Mouse (Mus musculus): ENCODE results near the gene Snx13. TPM values are rescaled to one million over a fixed set of nuclear protein-coding genes. Genes with fewer than 3 reads are reported as not detected.

Gene Snx13
- total RNA-seq, 2 experiments from 2014 or later: 61.1 to 67.2 TPM

DNA sequence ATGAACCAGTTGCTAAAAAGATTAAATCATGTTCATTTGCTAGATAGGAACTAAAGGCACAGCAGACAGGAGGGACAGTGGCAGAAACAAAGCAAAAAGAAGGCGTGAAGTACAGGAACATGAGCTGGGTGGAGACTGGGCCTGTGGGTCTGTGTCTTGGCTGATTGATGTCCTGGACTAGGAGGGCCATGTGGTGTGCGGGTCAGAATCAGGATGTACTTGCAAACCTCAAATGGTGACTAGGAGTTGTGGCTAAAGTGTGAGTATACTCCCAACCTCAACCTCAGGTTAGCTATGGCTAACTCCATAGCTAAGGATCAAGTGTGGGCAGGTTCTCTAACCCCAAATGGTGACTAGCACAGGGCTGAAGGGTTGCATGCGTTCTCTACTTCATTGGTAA is 107.2 kb downstream of the Snx13 start:
- Histone ChIP-seq H3K4me3 (no peak overlapping the region), H3K27ac (no peak overlapping the region)
- no peak for TF ChIP-seq CTCF (IDR thresholded peaks at IDR 0.05)
- DNase-seq (ENCODE audit: extremely low spot score in 1 of 2, low spot score in 2 of 2): no peak
- intact Hi-C loops (cut with DNase I): no loop called here

DNA sequence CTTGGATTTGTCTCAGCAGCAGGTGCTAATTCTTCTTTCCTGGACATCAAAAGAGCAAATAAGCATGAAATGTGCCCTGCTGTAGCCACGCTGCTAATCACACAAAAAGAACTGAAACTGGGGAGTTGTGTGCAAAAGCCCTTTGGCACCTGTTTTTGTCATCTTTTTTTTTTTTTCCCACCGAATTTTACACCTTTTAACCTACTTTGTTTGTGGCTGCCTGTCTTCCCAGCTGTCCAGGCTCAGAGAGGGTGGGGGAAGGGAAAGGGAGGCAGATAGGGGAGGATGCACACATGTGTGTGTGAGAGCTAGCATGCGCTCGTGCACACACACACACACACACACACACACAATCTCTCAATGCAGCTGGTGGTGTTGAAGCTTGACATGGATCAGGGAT is 110.3 kb downstream of the Snx13 start:
- Histone ChIP-seq H3K27ac (no peak overlapping the region), H3K4me3 (no peak overlapping the region)
- no peak for TF ChIP-seq CTCF (IDR thresholded peaks at IDR 0.05)
- intact Hi-C loops (cut with DNase I): no loop called here
- no peak for DNase-seq (ENCODE audit: extremely low spot score in 1 of 2, low spot score in 2 of 2)

DNA sequence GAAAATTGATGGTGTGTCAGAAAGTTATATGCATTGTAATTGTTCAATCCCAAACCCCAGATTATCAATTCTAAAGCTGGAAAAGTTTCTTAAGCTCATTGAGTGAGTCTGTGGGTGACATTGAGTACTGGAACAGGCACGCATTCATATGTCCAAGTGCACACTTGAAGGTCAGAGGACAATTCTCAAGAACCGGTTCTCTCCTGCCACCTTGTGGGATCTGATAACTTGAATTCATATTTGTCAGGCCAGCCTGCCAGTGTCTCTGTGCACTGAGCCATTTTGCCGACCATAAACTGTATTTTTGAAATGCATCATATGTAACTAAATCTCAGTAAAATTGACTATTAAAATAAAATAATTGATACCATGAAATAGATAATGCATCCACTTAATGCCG is 114.7 kb downstream of the Snx13 start:
- intact Hi-C loops (cut with DNase I): no loop called here
- peak; percentile 2 for TF ChIP-seq CTCF (IDR thresholded peaks at IDR 0.05)
- DNase-seq (ENCODE audit: extremely low spot score in 1 of 2, low spot score in 2 of 2): no peak

GRCm38 (mm10) chr12:35170275-35170674 is 123.3 kb downstream of the Snx13 start:
- DNase-seq (ENCODE audit: extremely low spot score in 1 of 2, low spot score in 2 of 2): no peak
- intact Hi-C loops (cut with DNase I): no loop called here
- no peak for TF ChIP-seq CTCF (IDR thresholded peaks at IDR 0.05)
- H3K4me3 ChIP-seq: no peak overlapping the region
- H3K27ac ChIP-seq: no peak overlapping the region

More for the DNA sequence above, 114.7 kb downstream of the Snx13 start:
- Histone ChIP-seq H3K4me3 (no peak overlapping the region), H3K27ac (no peak overlapping the region)

- intact Hi-C loops (cut with DNase I): no loop called here
- Histone ChIP-seq H3K27ac (no peak overlapping the region), H3K4me3 (no peak overlapping the region)
- no peak for DNase-seq (ENCODE audit: extremely low spot score in 1 of 2, low spot score in 2 of 2)
- no peak for TF ChIP-seq CTCF (IDR thresholded peaks at IDR 0.05)
Observed at GRCm38 (mm10) chr12:35175938-35176337, 129.0 kb downstream of the Snx13 start.

DNA sequence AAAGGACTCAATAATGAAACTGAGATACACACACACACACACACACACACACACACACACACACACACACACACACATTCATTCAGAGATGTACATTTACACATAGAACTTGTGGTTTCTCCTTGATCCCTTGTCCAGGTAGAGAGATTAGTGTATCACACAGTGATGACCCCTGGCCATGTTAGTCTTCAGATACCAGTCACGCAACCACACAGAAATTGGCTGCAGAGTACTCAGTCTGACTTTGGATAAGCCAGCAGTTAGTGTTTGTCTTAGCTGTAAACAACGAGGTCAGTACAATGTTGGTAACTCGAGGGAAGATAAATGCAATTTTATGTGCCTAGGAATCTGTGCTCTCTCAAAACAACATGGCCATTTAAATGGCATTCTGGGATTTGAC is 129.6 kb downstream of the Snx13 start:
- intact Hi-C loops (cut with DNase I): no loop called here
- H3K4me3 ChIP-seq: no peak overlapping the region
- no peak overlapping the region for H3K27ac ChIP-seq
- TF ChIP-seq CTCF (IDR thresholded peaks at IDR 0.05): no peak
- no peak for DNase-seq (ENCODE audit: extremely low spot score in 1 of 2, low spot score in 2 of 2)

DNA sequence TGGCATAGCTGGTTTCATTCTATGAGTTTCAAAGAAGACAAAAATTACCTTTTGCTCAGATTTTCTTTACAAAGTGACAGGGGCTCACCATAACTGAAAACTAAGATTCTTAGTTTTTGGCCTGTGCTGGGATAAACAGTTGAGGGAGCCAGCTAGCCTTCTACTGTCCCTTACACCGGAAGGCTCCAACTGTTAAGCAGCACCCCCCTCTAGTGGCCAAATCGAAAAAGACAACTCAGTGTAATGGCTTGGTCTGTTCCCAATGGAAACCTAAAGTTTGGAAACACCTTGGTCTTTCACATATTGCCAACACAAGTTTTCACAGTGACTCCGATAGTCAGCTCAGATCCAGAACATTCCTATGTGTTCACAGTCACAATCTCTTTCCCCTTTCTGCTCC is 135.7 kb downstream of the Snx13 start:
- intact Hi-C loops (cut with DNase I): loop anchor here (2.0 to 10.0 kb wide), 5 partner anchors 165 to 1700 kb away; partner anchors contain the start of gene Hdac9

DNA sequence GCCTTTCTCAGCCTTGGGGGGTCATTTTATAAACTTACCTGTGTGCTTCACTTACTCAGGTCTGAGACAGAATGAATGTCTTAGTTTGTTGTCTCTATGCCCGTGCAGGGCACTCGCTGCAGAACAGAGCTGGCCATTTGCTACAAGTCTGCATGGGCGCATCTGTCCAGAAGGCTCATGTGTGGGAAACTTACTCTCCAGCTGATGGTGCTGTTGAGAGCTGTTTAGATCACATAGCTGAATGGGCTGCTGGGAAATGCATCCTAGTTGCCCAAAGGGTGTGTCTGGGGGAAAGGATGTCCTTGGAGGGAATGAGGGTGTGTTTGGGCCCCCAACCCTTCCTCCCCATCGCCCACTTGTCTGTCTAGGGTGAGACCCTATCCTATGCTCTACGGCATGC is 137.3 kb downstream of the Snx13 start:
- intact Hi-C loops (cut with DNase I): loop anchor here (5.0 to 10.0 kb wide), 4 partner anchors 167 to 1702 kb away; partner anchors contain the start of gene Hdac9
- TF ChIP-seq CTCF (IDR thresholded peaks at IDR 0.05): no peak; the same call in 1 of the 2 replicates
- Histone ChIP-seq H3K4me3 (no peak overlapping the region), H3K27ac (no peak overlapping the region)
- DNase-seq (ENCODE audit: extremely low spot score in 1 of 2, low spot score in 2 of 2): no peak

More for the DNA sequence above, 135.7 kb downstream of the Snx13 start:
- TF ChIP-seq CTCF (IDR thresholded peaks at IDR 0.05): peak; percentile 88
- DNase-seq (ENCODE audit: extremely low spot score in 1 of 2, low spot score in 2 of 2): peak; percentile 84 to 89
- Histone ChIP-seq H3K27ac (no peak overlapping the region), H3K4me3 (no peak overlapping the region)

GRCm38 (mm10) chr12:35191698-35192425 is 144.9 kb downstream of the Snx13 start:
- DNase-seq (ENCODE audit: extremely low spot score in 1 of 2, low spot score in 2 of 2): peak; percentile 70 to 82
- Histone ChIP-seq H3K27ac (no peak overlapping the region), H3K4me3 (no peak overlapping the region)
- peak; percentile 76 for TF ChIP-seq CTCF (IDR thresholded peaks at IDR 0.05)
- intact Hi-C loops (cut with DNase I): loop anchor here (5.0 kb wide), 1 partner anchor 1805 kb away; no protein-coding TSS in a partner anchor

DNA sequence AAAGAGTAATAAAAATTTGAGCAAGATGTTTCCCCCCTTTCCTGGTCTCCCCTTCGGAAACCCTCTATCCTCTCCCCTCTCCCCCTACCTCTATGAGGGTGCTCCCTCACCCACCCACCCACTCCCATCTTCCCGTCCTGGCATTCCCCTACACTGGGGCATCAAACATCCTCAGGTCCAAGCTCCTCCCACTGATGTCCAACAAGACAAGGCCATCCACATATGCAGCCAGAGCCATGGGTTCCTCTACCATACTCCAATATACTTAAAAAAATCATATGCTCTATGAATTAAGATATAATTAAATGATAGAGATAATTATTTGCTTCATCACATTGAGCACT is 145.4 kb downstream of the Snx13 start:
- TF ChIP-seq CTCF (IDR thresholded peaks at IDR 0.05): no peak
- intact Hi-C loops (cut with DNase I): loop anchor here (5.0 kb wide), 1 partner anchor 1805 kb away; no protein-coding TSS in a partner anchor
- Histone ChIP-seq H3K27ac (no peak overlapping the region), H3K4me3 (no peak overlapping the region)
- no peak for DNase-seq (ENCODE audit: extremely low spot score in 1 of 2, low spot score in 2 of 2)

Small RNA genes lying within 50 kb of the gene (microRNA-seq; reads per million reads assigned to microRNA genes)
- gene Mir680-3: 0 reads per million in 2 experiments

Other genes starting within 250 kb of the Snx13 start
- gene Hdac9, start 130.1 kb upstream of the Snx13 start, total RNA-seq (2021): 10 to 100 TPM; 58.1 to 59.7 TPM
- not detected for gene Prps1l1, start 62.4 kb upstream of the Snx13 start, total RNA-seq (2021)